Mouse (Mus musculus): Measurements from ENCODE around the gene Gpa33. TPM values are rescaled to one million over a fixed set of nuclear protein-coding genes. Genes with fewer than 3 reads are reported as not detected.
"Not testable (repeated sequence)": the region's sequence is repeated elsewhere in the genome, so short reads cannot be mapped to it uniquely, and the experiment has no call there.

Gene Gpa33
- polyA plus RNA-seq, 1 experiment from 2014 or later: 0.15 TPM

DNA sequence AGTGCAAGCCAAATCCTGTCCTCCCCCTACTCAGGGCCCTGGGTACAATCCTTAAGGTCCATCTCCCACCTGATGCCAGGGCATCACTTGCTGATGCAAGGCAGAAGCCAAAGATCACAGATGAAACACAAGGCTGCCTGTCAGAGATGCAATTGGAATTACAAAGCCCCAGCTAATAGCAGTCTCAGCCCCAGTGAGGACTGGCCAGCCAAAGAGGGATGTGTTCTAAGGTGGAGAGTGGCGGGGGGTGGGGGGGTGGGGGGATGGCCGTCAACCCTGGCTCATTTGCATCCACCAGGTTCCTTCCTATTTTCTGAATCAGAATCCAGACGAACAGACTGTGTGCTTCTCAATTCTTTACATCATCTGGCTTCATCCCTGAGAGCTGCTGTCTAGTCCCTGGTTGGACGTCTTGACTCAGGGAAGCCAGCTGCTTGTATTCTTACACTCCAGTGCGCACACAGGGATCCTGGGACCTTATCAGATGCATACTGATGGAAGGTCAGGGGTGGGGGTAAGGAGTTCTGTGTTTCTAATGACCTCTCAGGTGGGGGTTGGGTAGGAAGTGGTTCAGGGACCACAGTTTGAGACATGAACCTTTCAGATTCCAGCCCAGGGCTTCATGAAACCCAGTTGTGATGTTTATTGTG is 5.2 kb downstream of the Gpa33 start:
- Histone ChIP-seq H3K4me2 (no peak overlapping the region), H3K4me1 (peaks cover 22% of the 10 kb centered on the region), H3K9me3 (no peaks in the 10 kb centered on the region), H3K4me3 (no peak overlapping the region), H3K27ac (no peak overlapping the region), H3K9ac (no peak overlapping the region), H3K36me3 (no peaks in the 10 kb centered on the region), H3K27me3 (no peaks in the 10 kb centered on the region; the same call in 1 of the 2 replicates)
- 47% methylated on average over 5 of the region's 5 CpGs for whole genome bisulfite sequencing
- ATAC-seq (ENCODE audit: insufficient number of reproducible peaks, insufficient read depth, low FRiP score, low TSS enrichment, low read depth): no peak

DNA sequence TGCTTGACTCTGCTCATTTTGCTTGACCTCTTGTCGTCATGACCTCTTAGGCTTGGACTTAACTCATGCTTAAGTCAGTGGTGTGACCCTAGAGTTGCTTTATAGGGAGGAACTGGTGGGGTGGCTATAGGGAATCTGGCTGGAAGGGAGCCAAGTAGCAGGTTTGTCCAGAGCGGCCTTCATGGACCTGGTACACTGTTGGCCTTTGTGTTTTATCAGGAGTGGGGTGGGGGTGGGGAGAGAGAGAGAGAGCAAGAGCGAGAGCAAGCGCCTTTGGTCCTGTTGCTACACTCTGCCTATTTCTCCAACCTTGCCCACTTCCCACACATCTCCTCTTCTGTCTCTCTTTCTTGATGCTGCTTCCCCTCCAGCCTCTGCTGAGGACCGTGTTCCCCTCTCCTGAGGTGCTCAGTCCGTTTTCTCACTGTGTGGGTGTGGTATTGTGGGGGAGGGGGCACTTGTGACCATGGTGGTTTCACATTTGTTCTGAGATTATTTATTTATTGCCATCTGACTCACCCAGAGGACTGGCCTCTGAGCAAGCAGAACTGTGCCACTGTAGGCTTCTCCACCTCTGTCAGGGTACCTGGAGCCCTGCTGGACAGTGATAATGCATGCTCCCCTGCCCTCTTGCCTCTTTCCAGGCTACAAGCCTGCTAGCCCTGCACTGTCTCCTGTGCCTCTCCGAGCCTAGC is 7.4 kb downstream of the Gpa33 start:
- no peaks in the 10 kb centered on the region for H3K9me3 ChIP-seq
- H3K27ac ChIP-seq: no peak overlapping the region
- no peaks in the 10 kb centered on the region for H3K36me3 ChIP-seq
- no peaks in the 10 kb centered on the region; the same call in 1 of the 2 replicates for H3K27me3 ChIP-seq
- 75% methylated on average over 7 of the region's 7 CpGs for WGBS
- ATAC-seq (ENCODE audit: insufficient number of reproducible peaks, insufficient read depth, low FRiP score, low TSS enrichment, low read depth): 0 out of 2 replicates have a peak, but pooled peaks have one; percentile 15
- H3K4me1 ChIP-seq: peaks cover 2% of the 10 kb centered on the region
- no peak overlapping the region for H3K4me2 ChIP-seq
- H3K4me3 ChIP-seq: no peak overlapping the region
- H3K9ac ChIP-seq: no peak overlapping the region

DNA sequence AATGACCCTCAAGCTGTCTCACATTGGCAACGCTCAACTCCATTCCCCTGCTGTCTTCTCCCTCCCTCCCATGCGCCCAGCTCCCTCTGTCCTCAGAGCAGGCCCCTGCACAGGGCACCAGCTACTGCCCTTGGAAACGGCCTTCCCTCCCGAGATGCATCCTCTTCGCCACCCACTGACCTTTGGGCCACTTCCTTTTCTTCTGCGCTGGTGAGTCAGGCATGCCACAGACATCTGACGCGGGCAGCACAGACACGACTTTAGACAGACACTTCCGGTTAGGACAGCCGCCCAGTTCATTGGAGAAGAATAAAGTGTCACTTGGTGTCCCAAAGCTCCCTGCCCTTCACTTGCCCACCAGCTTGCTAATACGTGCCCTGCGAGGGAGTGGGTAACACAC is 8.1 kb downstream of the Gpa33 start:
- Histone ChIP-seq H3K4me2 (no peak overlapping the region), H3K9ac (no peak overlapping the region), H3K27ac (no peak overlapping the region), H3K4me3 (no peak overlapping the region), H3K36me3 (no peaks in the 10 kb centered on the region), H3K27me3 (no peaks in the 10 kb centered on the region; the same call in 1 of the 2 replicates), H3K4me1 (no peaks in the 10 kb centered on the region), H3K9me3 (no peaks in the 10 kb centered on the region)
- WGBS: 63% methylated on average over 13 of the region's 13 CpGs
- ATAC-seq (ENCODE audit: insufficient number of reproducible peaks, insufficient read depth, low FRiP score, low TSS enrichment, low read depth): 0 out of 2 replicates have a peak, but pooled peaks have one; percentile 8

DNA sequence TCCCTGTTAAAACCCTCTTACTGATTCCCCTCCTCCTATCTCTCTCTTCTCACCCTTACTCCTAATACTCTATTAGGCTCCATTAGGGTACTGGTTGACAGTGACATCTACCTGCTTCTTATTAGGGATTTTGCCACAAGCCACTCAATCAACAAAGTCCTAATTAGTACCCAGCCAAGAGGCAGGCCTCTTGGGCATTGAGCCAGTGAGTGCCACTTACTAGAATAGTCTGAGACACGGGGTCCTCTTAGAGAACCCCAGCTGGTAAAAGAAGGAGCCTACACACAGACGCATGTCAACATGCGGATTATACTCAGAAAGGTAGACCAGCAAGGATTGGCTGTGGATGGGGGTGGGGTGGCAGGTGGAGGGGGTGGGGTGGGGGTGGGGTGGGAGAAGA is 9.1 kb downstream of the Gpa33 start:
- Histone ChIP-seq H3K4me1 (no peaks in the 10 kb centered on the region), H3K36me3 (no peaks in the 10 kb centered on the region), H3K27me3 (no peaks in the 10 kb centered on the region; the same call in 1 of the 2 replicates), H3K9me3 (no peaks in the 10 kb centered on the region), H3K4me3 (no peak overlapping the region), H3K27ac (no peak overlapping the region), H3K4me2 (no peak overlapping the region), H3K9ac (no peak overlapping the region)
- 81% methylated on average over 3 of the region's 3 CpGs for WGBS
- ATAC-seq (ENCODE audit: insufficient number of reproducible peaks, insufficient read depth, low FRiP score, low TSS enrichment, low read depth): no peak

DNA sequence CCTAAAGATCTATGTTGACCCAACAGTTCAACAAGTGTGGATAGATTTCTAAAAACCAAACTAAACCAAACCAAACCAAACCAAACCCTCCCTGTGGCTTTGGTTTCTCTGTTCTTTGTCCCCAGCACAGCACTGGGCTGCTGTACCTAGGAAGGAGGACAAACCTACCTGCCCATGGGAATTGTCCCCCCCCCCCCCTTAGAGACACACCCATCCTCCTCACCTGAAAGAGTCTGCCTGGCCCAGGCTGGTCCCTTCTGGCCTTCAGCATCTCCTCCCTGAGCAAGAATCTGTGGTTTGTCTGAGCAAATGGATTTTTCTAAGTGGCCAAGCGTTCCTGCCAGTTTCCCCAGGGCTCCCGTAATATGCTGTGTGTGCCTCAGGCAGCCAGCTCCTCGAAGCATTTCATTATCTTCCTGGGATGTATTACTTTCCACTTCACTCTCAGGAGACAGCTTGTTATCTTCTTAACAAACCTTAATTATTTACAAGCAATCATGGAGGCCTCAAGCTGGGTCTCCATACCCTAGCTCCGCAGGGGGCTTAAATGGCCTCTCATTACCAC is 9.7 kb downstream of the Gpa33 start:
- Histone ChIP-seq H3K4me3 (no peak overlapping the region), H3K27me3 (no peaks in the 10 kb centered on the region; the same call in 1 of the 2 replicates), H3K4me2 (no peak overlapping the region), H3K9ac (no peak overlapping the region), H3K36me3 (no peaks in the 10 kb centered on the region), H3K27ac (no peak overlapping the region), H3K9me3 (no peaks in the 10 kb centered on the region), H3K4me1 (no peaks in the 10 kb centered on the region)
- ATAC-seq (ENCODE audit: insufficient number of reproducible peaks, insufficient read depth, low FRiP score, low TSS enrichment, low read depth): no peak
- 39% methylated on average over 4 of the region's 4 CpGs for WGBS

DNA sequence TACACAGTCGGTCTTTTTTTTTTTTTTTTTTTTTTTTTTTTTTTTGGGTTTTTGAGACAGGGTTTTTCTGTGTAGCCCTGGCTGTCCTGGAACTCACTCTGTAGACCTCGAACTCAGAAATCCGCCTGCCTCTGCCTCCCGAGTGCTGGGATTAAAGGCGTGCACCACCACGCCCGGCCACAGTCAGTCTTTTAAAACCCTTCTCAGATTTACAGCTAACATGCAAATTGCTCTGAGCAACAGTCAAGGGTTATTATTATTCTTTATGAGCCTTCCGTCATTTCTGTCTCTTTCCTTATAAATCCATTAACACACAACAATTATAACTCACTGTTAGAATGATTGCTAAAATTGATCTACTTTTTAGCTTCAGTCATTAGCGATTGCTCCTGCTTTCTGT is 11.8 kb downstream of the Gpa33 start:
- H3K4me1 ChIP-seq; H3K9me3 ChIP-seq; ATAC-seq (ENCODE audit: insufficient number of reproducible peaks, insufficient read depth, low FRiP score, low TSS enrichment, low read depth); H3K9ac ChIP-seq; H3K27ac ChIP-seq; H3K27me3 ChIP-seq; H3K4me3 ChIP-seq; H3K36me3 ChIP-seq; H3K4me2 ChIP-seq: not testable (repeated sequence)
- WGBS: 94% methylated on average over 9 of the region's 9 CpGs

DNA sequence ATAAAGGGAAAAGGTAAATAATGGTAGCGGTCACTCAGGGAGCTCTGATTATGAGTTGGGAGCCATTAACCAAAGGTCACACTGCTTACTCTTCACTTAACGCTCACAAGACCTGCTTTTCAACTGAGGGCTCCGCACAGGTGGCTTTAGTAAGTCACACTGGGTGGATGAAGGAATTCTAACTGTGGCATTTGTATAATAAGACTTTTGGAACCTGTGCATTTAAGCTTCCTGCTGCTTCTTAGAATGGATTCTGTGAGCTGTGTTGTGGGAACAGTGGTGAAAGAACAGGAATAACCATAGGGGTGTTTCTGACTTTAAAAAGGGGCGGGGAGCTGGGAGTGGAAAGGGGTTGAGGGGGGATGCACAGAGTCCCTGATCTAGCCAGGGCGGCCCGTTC is 12.3 kb downstream of the Gpa33 start:
- 81% methylated on average over 6 of the region's 6 CpGs for WGBS
- H3K36me3 ChIP-seq: no peaks in the 10 kb centered on the region
- no peak overlapping the region for H3K4me2 ChIP-seq
- H3K27ac ChIP-seq: no peak overlapping the region
- H3K4me1 ChIP-seq: no peaks in the 10 kb centered on the region
- no peaks in the 10 kb centered on the region for H3K9me3 ChIP-seq
- no peaks in the 10 kb centered on the region; the same call in 1 of the 2 replicates for H3K27me3 ChIP-seq
- ATAC-seq (ENCODE audit: insufficient number of reproducible peaks, insufficient read depth, low FRiP score, low TSS enrichment, low read depth): no peak
- no peak overlapping the region for H3K9ac ChIP-seq
- no peak overlapping the region for H3K4me3 ChIP-seq

DNA sequence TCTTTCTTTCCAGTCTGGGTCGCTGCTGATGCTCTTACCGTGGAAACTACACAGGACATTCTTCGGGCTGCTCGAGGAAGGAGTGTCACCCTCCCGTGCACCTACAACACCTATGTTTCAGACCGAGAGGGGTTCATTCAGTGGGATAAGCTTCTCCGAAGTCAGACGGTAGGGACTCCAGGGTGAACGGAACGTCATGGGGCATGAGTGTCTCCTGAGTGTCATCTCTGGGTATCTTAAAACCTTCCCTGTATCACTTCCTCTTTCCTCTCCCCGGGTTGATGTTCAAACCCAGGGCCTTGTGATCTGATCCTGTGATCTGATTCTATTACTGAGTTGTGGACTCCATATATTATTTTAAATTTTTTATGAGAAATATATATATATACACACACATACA is 16.6 kb downstream of the Gpa33 start:
- Histone ChIP-seq H3K27me3 (no peaks in the 10 kb centered on the region), H3K9ac (no peak overlapping the region), H3K36me3 (no peaks in the 10 kb centered on the region), H3K27ac (no peak overlapping the region), H3K4me1 (no peaks in the 10 kb centered on the region), H3K4me3 (no peak overlapping the region), H3K9me3 (no peaks in the 10 kb centered on the region), H3K4me2 (no peak overlapping the region)
- no peak for ATAC-seq (ENCODE audit: insufficient number of reproducible peaks, insufficient read depth, low FRiP score, low TSS enrichment, low read depth)
- 88% methylated on average over 11 of the region's 11 CpGs for WGBS

DNA sequence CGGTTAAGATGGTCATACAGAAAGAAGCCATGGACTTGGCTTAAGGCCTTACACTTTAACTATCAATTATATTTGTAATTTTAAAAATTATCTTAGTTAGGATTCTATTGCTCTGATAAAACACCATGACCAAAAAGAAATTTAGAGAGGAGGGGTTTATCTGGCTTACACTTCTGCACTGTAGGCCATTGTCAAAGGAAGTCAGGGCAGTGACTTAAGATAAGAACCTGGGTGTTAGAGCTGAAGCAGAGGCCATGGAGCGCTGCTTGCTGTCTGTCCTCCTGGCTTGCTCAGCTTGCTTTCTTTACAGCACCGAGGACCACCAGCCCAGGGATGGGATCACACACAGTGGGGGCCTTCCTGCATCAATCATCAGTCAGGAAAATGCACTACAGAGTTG is 17.6 kb downstream of the Gpa33 start:
- H3K4me2 ChIP-seq: no peak overlapping the region
- no peak overlapping the region for H3K4me3 ChIP-seq
- ATAC-seq (ENCODE audit: insufficient number of reproducible peaks, insufficient read depth, low FRiP score, low TSS enrichment, low read depth): no peak
- H3K9ac ChIP-seq: no peak overlapping the region
- H3K27ac ChIP-seq: no peak overlapping the region
- 64% methylated on average over 3 of the region's 3 CpGs for WGBS
- no peaks in the 10 kb centered on the region for H3K36me3 ChIP-seq
- H3K4me1 ChIP-seq: no peaks in the 10 kb centered on the region
- H3K9me3 ChIP-seq: no peaks in the 10 kb centered on the region
- H3K27me3 ChIP-seq: no peaks in the 10 kb centered on the region

DNA sequence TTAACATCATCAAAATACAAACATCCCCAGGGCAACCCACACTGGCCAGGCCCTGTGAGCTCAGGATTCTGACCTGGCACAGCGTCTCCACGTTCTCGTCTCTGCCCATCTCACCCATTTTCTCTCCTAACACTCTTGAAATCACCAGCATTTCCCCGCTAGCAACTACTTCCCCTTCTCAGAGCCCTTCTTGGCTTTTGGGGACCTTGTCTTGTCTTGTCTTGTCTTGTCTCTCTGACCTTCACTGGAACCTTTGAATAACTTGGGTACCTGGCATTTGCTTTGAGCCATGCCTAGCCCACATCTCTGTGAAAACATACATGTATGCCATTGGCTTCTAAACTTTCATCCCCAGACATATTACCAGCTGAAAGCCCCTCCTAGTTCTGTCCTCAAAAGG is 19.4 kb downstream of the Gpa33 start:
- 78% methylated on average over 4 of the region's 4 CpGs for WGBS
- Histone ChIP-seq H3K27me3 (peaks cover 2% of the 10 kb centered on the region), H3K27ac (no peak overlapping the region)

DNA sequence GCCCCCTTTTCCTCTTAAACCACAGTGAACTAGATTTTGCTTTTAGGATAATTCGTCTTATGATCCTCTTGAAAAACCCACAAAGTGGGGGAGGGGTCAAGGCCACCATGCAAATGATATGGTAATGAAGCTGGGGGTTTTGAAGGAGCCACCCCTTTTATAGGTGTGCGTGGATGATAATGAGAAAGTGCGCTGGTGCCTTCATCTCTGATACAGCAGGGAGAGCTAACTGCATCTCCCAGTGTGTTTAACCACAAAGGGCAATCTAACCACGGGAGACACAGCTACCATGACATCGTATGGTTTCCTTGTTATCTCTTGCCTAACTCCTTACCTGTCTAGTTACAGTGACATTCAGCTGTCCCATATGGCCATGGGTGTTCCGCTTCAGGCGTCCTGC is 20.0 kb downstream of the Gpa33 start:
- H3K36me3 ChIP-seq: no peaks in the 10 kb centered on the region
- H3K4me2 ChIP-seq: no peak overlapping the region
- peaks cover 8% of the 10 kb centered on the region for H3K27me3 ChIP-seq
- WGBS: 81% methylated on average over 7 of the region's 7 CpGs
- H3K9me3 ChIP-seq: no peaks in the 10 kb centered on the region
- H3K4me3 ChIP-seq: no peak overlapping the region
- peaks cover 4% of the 10 kb centered on the region for H3K4me1 ChIP-seq
- H3K9ac ChIP-seq: no peak overlapping the region
- ATAC-seq (ENCODE audit: insufficient number of reproducible peaks, insufficient read depth, low FRiP score, low TSS enrichment, low read depth): no peak
- H3K27ac ChIP-seq: no peak overlapping the region

More for the DNA sequence above, 19.4 kb downstream of the Gpa33 start:
- Histone ChIP-seq H3K36me3 (no peaks in the 10 kb centered on the region), H3K9me3 (no peaks in the 10 kb centered on the region), H3K4me2 (no peak overlapping the region), H3K4me3 (no peak overlapping the region), H3K4me1 (peaks cover 3% of the 10 kb centered on the region), H3K9ac (no peak overlapping the region)
- no peak for ATAC-seq (ENCODE audit: insufficient number of reproducible peaks, insufficient read depth, low FRiP score, low TSS enrichment, low read depth)

DNA sequence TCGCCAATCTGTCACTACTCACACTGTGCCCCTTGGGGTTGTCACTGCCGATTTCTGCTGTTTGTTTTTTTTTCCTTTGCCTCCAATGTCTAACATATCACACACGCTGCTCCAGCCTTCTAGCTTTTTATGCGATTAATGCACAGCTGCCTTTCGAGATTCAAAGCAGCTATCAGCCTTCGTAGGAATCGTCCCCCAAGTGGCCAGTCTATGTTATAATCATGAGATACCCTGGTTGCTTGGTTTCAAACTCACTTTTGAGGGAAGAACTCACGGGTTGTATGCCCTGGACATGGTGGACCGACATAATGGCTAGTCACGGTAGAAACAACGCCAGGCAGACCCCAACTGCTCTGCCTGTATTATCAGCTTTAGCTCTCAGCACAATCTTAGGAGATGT is 21.3 kb downstream of the Gpa33 start:
- ATAC-seq (ENCODE audit: insufficient number of reproducible peaks, insufficient read depth, low FRiP score, low TSS enrichment, low read depth): no peak

More for the DNA sequence above, 21.3 kb downstream of the Gpa33 start:
- Histone ChIP-seq H3K9ac (no peak overlapping the region), H3K9me3 (no peaks in the 10 kb centered on the region), H3K4me1 (peaks cover 4% of the 10 kb centered on the region), H3K27me3 (peaks cover 18% of the 10 kb centered on the region), H3K4me3 (no peak overlapping the region), H3K4me2 (no peak overlapping the region), H3K36me3 (no peaks in the 10 kb centered on the region), H3K27ac (no peak overlapping the region)
- 57% methylated on average over 11 of the region's 11 CpGs for WGBS

Measured in embryonic facial prominence, embryonic 13.5 days (tissue).